Mouse (Mus musculus) stomach, postnatal 0 days (tissue): Measurements from ENCODE around the gene Lrrc32.

ENCODE experiments used
- CTCF ChIP-seq: IDR thresholded peaks from 2 replicates; pipeline ENCODE4 v1.5.1; 2016; ENCODE audit warnings: antibody characterized with exemption, low read depth, mild to moderate bottlenecking, moderate library complexity
- EP300 ChIP-seq: optimal IDR thresholded peaks from 2 replicates; pipeline ENCODE3; 2016; ENCODE audit warnings: antibody characterized with exemption

DNA sequence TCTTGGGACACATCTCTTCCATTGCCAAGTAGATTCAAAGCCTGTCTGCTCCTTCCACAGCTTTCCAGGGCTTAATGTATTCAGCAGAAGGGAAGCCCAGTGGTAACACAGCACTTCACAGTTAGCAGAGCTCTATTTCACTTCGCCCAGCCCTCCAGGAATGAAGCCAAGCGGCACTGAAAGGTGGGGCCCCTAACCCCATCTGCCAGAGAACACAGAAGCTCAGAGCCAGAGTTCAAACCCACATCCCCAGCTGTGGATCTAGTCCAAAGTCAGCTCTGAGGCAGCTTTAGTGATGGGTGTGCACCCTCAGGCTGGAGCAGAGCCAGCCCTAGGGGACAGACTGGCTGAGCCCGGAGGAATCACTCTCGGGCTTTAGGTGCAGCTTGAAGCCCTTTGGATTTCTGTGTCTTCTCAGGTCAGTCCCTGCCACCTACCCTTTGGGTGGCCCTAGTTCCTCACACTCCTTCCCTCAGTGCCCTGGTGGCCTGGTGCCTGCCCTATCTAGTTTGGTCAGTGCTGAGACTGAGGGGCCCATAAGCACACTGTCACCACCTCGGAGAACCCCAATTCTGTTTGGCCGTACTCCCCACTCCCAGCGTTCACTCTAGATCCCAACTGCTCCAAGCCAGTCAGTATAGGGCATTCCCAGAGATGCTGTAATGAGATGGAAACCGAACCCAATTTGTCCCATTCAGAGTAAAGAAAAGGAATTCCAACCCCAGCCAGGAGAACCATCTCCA is 34.2 kb downstream of the Lrrc32 start:
- TF ChIP-seq CTCF (no peak), EP300 (no peak)
